Mouse (Mus musculus) forebrain, embryonic 13.5 days (tissue): ENCODE measurements around the gene Pawr. TPM values are rescaled to one million over a fixed set of nuclear protein-coding genes. Genes with fewer than 3 reads are reported as not detected.
"Not testable (repeated sequence)": the region's sequence is repeated elsewhere in the genome, so short reads cannot be mapped to it uniquely, and the experiment has no call there.

ENCODE experiments used
- ATAC-seq: fragments of 200-750 bp; cut with Nextera tagmentation; 2 replicates; pipeline ENCODE4 v1.8.0; 2017
- H3K27ac ChIP-seq: fragments of 300-500 bp; sonication (generic); 2 replicates; pipeline ENCODE4 v1.5.1; 2015; ENCODE audit warnings: inconsistent platforms, mild to moderate bottlenecking, moderate library complexity
- H3K27me3 ChIP-seq: fragments of 300-500 bp; sonication (generic); 2 replicates; pipeline ENCODE4 v1.6.1; 2015; ENCODE audit warnings: mild to moderate bottlenecking, inconsistent platforms
- H3K36me3 ChIP-seq: fragments of 300-500 bp; sonication (generic); 2 replicates; pipeline ENCODE4 v1.6.1; 2015; ENCODE audit warnings: mild to moderate bottlenecking, inconsistent platforms; ENCODE audit not compliant: poor library complexity, severe bottlenecking
- H3K4me1 ChIP-seq: fragments of 300-500 bp; sonication (generic); 2 replicates; pipeline ENCODE4 v1.6.1; 2015; ENCODE audit warnings: inconsistent platforms
- H3K4me2 ChIP-seq: fragments of 300-500 bp; sonication (generic); 2 replicates; pipeline ENCODE4 v1.6.1; 2015; ENCODE audit warnings: inconsistent platforms, mild to moderate bottlenecking, moderate library complexity
- H3K4me3 ChIP-seq: fragments of 300-500 bp; sonication (generic); 2 replicates; pipeline ENCODE4 v1.5.1; 2015; ENCODE audit warnings: mild to moderate bottlenecking, inconsistent platforms
- H3K9ac ChIP-seq: fragments of 300-500 bp; sonication (generic); 2 replicates; pipeline ENCODE4 v1.6.1; 2015; ENCODE audit warnings: mild to moderate bottlenecking, inconsistent platforms
- H3K9me3 ChIP-seq: fragments of 300-500 bp; sonication (generic); replicated peaks from 2 replicates; pipeline ENCODE4 v1.6.1; 2016; ENCODE audit warnings: inconsistent platforms
- WGBS: fragments of 180-500 bp; shearing (Covaris S2); methylation state at CpG from one replicate; pipeline ENCODE4 v1.1.7; 2015; 5-methylcytosine and 5-hydroxymethylcytosine counted together
- polyA plus RNA-seq: library from polyadenylated mRNA; unstranded; fragments of >200 nt; fragmentation: Nextera tagmentation; extraction: Ambion mirVana; gene quantifications from 2 replicates; pipeline ENCODE4 v1.2.1, GENCODE M21; 2015

Gene Pawr
- polyA plus RNA-seq, 1 experiment from 2014 or later = 4.3 TPM

GRCm38 (mm10) chr10:108339872-108340271 lies 8.0 kb downstream of the Pawr start:
- H3K9ac ChIP-seq = no peak overlapping the region
- peaks cover 15% of the 10 kb centered on the region; the same call in 1 of the 2 replicates for H3K4me1 ChIP-seq
- no peaks in the 10 kb centered on the region for H3K9me3 ChIP-seq
- H3K4me3 ChIP-seq = no peak overlapping the region
- 95% methylated on average over 4 of the region's 4 CpGs for WGBS
- no peak overlapping the region for H3K27ac ChIP-seq
- no peaks in the 10 kb centered on the region for H3K27me3 ChIP-seq
- no peak for ATAC-seq
- H3K36me3 ChIP-seq = no peaks in the 10 kb centered on the region
- H3K4me2 ChIP-seq = no peak overlapping the region

GRCm38 (mm10) chr10:108343734-108344133 lies 11.8 kb downstream of the Pawr start:
- Histone ChIP-seq H3K4me2 (no peak overlapping the region), H3K27me3 (no peaks in the 10 kb centered on the region), H3K9ac (no peak overlapping the region), H3K4me1 (peaks cover 7% of the 10 kb centered on the region; the same call in 1 of the 2 replicates), H3K4me3 (no peak overlapping the region), H3K27ac (no peak overlapping the region), H3K36me3 (no peaks in the 10 kb centered on the region), H3K9me3 (no peaks in the 10 kb centered on the region)
- ATAC-seq = no peak

GRCm38 (mm10) chr10:108345123-108345522 lies 13.2 kb downstream of the Pawr start:
- H3K27ac ChIP-seq = no peak overlapping the region
- no peaks in the 10 kb centered on the region for H3K9me3 ChIP-seq
- ATAC-seq = no peak
- no peak overlapping the region for H3K4me2 ChIP-seq
- no peak overlapping the region for H3K4me3 ChIP-seq
- no peaks in the 10 kb centered on the region for H3K36me3 ChIP-seq
- WGBS = 93% methylated on average over 9 of the region's 9 CpGs
- no peaks in the 10 kb centered on the region for H3K4me1 ChIP-seq
- no peaks in the 10 kb centered on the region for H3K27me3 ChIP-seq
- no peak overlapping the region for H3K9ac ChIP-seq

GRCm38 (mm10) chr10:108346301-108346700 lies 14.4 kb downstream of the Pawr start:
- H3K4me3 ChIP-seq, H3K36me3 ChIP-seq, ATAC-seq, H3K4me2 ChIP-seq, H3K27ac ChIP-seq, H3K4me1 ChIP-seq, H3K27me3 ChIP-seq, H3K9me3 ChIP-seq, H3K9ac ChIP-seq: not testable (repeated sequence)
- 97% methylated on average over 4 of the region's 4 CpGs for WGBS

- Histone ChIP-seq H3K27ac (no peak overlapping the region), H3K36me3 (no peaks in the 10 kb centered on the region), H3K9ac (no peak overlapping the region), H3K27me3 (no peaks in the 10 kb centered on the region), H3K4me1 (peaks cover 10% of the 10 kb centered on the region), H3K4me2 (no peak overlapping the region), H3K9me3 (no peaks in the 10 kb centered on the region), H3K4me3 (no peak overlapping the region)
- WGBS = 85% methylated on average over 9 of the region's 9 CpGs
- no peak for ATAC-seq
Observed at GRCm38 (mm10) chr10:108350125-108351070, 18.5 kb downstream of the Pawr start.

- no peaks in the 10 kb centered on the region for H3K36me3 ChIP-seq
- H3K4me1 ChIP-seq = peaks cover 13% of the 10 kb centered on the region
- H3K4me3 ChIP-seq = no peak overlapping the region
- WGBS = 84% methylated on average over 10 of the region's 10 CpGs
- no peak overlapping the region for H3K27ac ChIP-seq
- no peak overlapping the region for H3K4me2 ChIP-seq
- no peaks in the 10 kb centered on the region for H3K27me3 ChIP-seq
- no peak overlapping the region for H3K9ac ChIP-seq
- no peak for ATAC-seq
- H3K9me3 ChIP-seq = no peaks in the 10 kb centered on the region
Observed at GRCm38 (mm10) chr10:108352944-108353343, 21.0 kb downstream of the Pawr start.

GRCm38 (mm10) chr10:108354726-108355391 lies 22.9 kb downstream of the Pawr start:
- no peak overlapping the region for H3K4me3 ChIP-seq
- peak; percentile 41; the same call in 1 of the 2 replicates for ATAC-seq
- H3K4me1 ChIP-seq = peaks cover 13% of the 10 kb centered on the region
- no peaks in the 10 kb centered on the region for H3K9me3 ChIP-seq
- no peak overlapping the region; the same call in 1 of the 2 replicates for H3K27ac ChIP-seq
- WGBS = 11% methylated on average over 10 of the region's 10 CpGs
- no peak overlapping the region for H3K4me2 ChIP-seq
- H3K27me3 ChIP-seq = no peaks in the 10 kb centered on the region
- no peak overlapping the region for H3K9ac ChIP-seq
- H3K36me3 ChIP-seq = no peaks in the 10 kb centered on the region

GRCm38 (mm10) chr10:108355392-108355775 lies 23.5 kb downstream of the Pawr start:
- WGBS = 50% methylated on average over 3 of the region's 3 CpGs
- Histone ChIP-seq H3K36me3 (no peaks in the 10 kb centered on the region), H3K4me2 (no peak overlapping the region), H3K9me3 (no peaks in the 10 kb centered on the region), H3K27ac (no peak overlapping the region), H3K9ac (no peak overlapping the region), H3K4me1 (peaks cover 13% of the 10 kb centered on the region), H3K27me3 (no peaks in the 10 kb centered on the region), H3K4me3 (no peak overlapping the region)
- ATAC-seq = no peak

- Histone ChIP-seq H3K27ac (no peak overlapping the region), H3K4me2 (no peak overlapping the region), H3K4me3 (no peak overlapping the region), H3K27me3 (no peaks in the 10 kb centered on the region), H3K4me1 (peaks cover 21% of the 10 kb centered on the region), H3K36me3 (no peaks in the 10 kb centered on the region), H3K9me3 (no peaks in the 10 kb centered on the region), H3K9ac (no peak overlapping the region)
- 98% methylated on average over 12 of the region's 12 CpGs for WGBS
- ATAC-seq = 0 out of 2 replicates have a peak, but pooled peaks have one; percentile 20
Observed at GRCm38 (mm10) chr10:108356601-108357187, 24.8 kb downstream of the Pawr start.

GRCm38 (mm10) chr10:108359974-108360373 lies 28.1 kb downstream of the Pawr start:
- no peak for ATAC-seq
- H3K9me3 ChIP-seq = no peaks in the 10 kb centered on the region
- H3K36me3 ChIP-seq = no peaks in the 10 kb centered on the region
- peaks cover 37% of the 10 kb centered on the region for H3K4me1 ChIP-seq
- H3K9ac ChIP-seq = no peak overlapping the region
- no peak overlapping the region for H3K4me2 ChIP-seq
- no peaks in the 10 kb centered on the region for H3K27me3 ChIP-seq
- no peak overlapping the region for H3K27ac ChIP-seq
- 90% methylated on average over 16 of the region's 16 CpGs for WGBS
- H3K4me3 ChIP-seq = no peak overlapping the region

GRCm38 (mm10) chr10:108360801-108361200 lies 28.9 kb downstream of the Pawr start:
- H3K27me3 ChIP-seq = no peaks in the 10 kb centered on the region
- no peak for ATAC-seq
- WGBS = 42% methylated on average over 6 of the region's 6 CpGs

More at GRCm38 (mm10) chr10:108360801-108361200, 28.9 kb downstream of the Pawr start:
- Histone ChIP-seq H3K36me3 (no peaks in the 10 kb centered on the region), H3K4me3 (no peak overlapping the region), H3K9ac (no peak overlapping the region), H3K4me1 (peaks cover 31% of the 10 kb centered on the region), H3K4me2 (no peak overlapping the region), H3K9me3 (no peaks in the 10 kb centered on the region), H3K27ac (no peak overlapping the region)
